Mouse (Mus musculus): ENCODE results near the gene Atp4b. TPM values are rescaled to one million over a fixed set of nuclear protein-coding genes. Genes with fewer than 3 reads are reported as not detected.

The Atp4b gene
- polyA plus RNA-seq, 1 experiment from 2014 or later: not detected

GRCm38 (mm10) chr8:13415879-13416278, 19.3 kb upstream of the Atp4b start:
- no peaks in the 10 kb centered on the region for H3K36me3 ChIP-seq
- H3K27ac ChIP-seq (ENCODE audit: poor library complexity, severe bottlenecking): no peak overlapping the region
- H3K9me3 ChIP-seq (replicated peaks): no peaks in the 10 kb centered on the region
- WGBS: 69% methylated on average over 10 of the region's 10 CpGs
- no peak overlapping the region for H3K9ac ChIP-seq
- no peak overlapping the region for H3K4me3 ChIP-seq
- no peak for ATAC-seq (ENCODE audit: insufficient number of reproducible peaks, low FRiP score)
- no peaks in the 10 kb centered on the region for H3K4me1 ChIP-seq (replicated peaks)
- H3K27me3 ChIP-seq (replicated peaks): peaks cover 28% of the 10 kb centered on the region
- no peak overlapping the region for H3K4me2 ChIP-seq

- H3K9ac ChIP-seq: no peak overlapping the region
- no peaks in the 10 kb centered on the region for H3K9me3 ChIP-seq (replicated peaks)
- H3K27me3 ChIP-seq (replicated peaks): peaks cover 31% of the 10 kb centered on the region
- H3K4me2 ChIP-seq: no peak overlapping the region
- H3K36me3 ChIP-seq: no peaks in the 10 kb centered on the region
- no peaks in the 10 kb centered on the region for H3K4me1 ChIP-seq (replicated peaks)
- 55% methylated on average over 12 of the region's 12 CpGs for whole genome bisulfite sequencing
- no peak for ATAC-seq (ENCODE audit: insufficient number of reproducible peaks, low FRiP score)
- H3K27ac ChIP-seq (ENCODE audit: poor library complexity, severe bottlenecking): no peak overlapping the region
- no peak overlapping the region for H3K4me3 ChIP-seq
Measured at GRCm38 (mm10) chr8:13413823-13414390, 17.3 kb upstream of the Atp4b start.

- no peak overlapping the region for H3K4me2 ChIP-seq
- no peak overlapping the region for H3K9ac ChIP-seq
- H3K4me1 ChIP-seq (replicated peaks): no peaks in the 10 kb centered on the region
- peaks cover 31% of the 10 kb centered on the region for H3K27me3 ChIP-seq (replicated peaks)
- no peak overlapping the region for H3K4me3 ChIP-seq
- H3K27ac ChIP-seq (ENCODE audit: poor library complexity, severe bottlenecking): no peak overlapping the region
- H3K36me3 ChIP-seq: no peaks in the 10 kb centered on the region
- no peaks in the 10 kb centered on the region for H3K9me3 ChIP-seq (replicated peaks)
- ATAC-seq (ENCODE audit: insufficient number of reproducible peaks, low FRiP score): no peak
- 64% methylated on average over 13 of the region's 13 CpGs for WGBS
Measured at GRCm38 (mm10) chr8:13412891-13413558, 16.4 kb upstream of the Atp4b start.

GRCm38 (mm10) chr8:13411597-13411996, 15.0 kb upstream of the Atp4b start:
- H3K9me3 ChIP-seq (replicated peaks): no peaks in the 10 kb centered on the region
- H3K27me3 ChIP-seq (replicated peaks): peaks cover 31% of the 10 kb centered on the region
- H3K4me1 ChIP-seq (replicated peaks): no peaks in the 10 kb centered on the region
- H3K36me3 ChIP-seq: no peaks in the 10 kb centered on the region
- no peak for ATAC-seq (ENCODE audit: insufficient number of reproducible peaks, low FRiP score)
- 32% methylated on average over 6 of the region's 6 CpGs for WGBS
- H3K27ac ChIP-seq (ENCODE audit: poor library complexity, severe bottlenecking): no peak overlapping the region
- H3K9ac ChIP-seq: no peak overlapping the region
- H3K4me3 ChIP-seq: no peak overlapping the region
- no peak overlapping the region for H3K4me2 ChIP-seq

GRCm38 (mm10) chr8:13406011-13406410, 9.4 kb upstream of the Atp4b start:
- H3K4me1 ChIP-seq (replicated peaks): no peaks in the 10 kb centered on the region
- H3K27me3 ChIP-seq (replicated peaks): 0 out of 2 replicates have a peak, but pooled peaks cover 3% of the 10 kb centered on the region
- no peaks in the 10 kb centered on the region for H3K9me3 ChIP-seq (replicated peaks)
- H3K27ac ChIP-seq (ENCODE audit: poor library complexity, severe bottlenecking): no peak overlapping the region
- no peak overlapping the region for H3K4me3 ChIP-seq
- no peak overlapping the region for H3K9ac ChIP-seq
- no peak for ATAC-seq (ENCODE audit: insufficient number of reproducible peaks, low FRiP score)
- no peak overlapping the region for H3K4me2 ChIP-seq
- H3K36me3 ChIP-seq: no peaks in the 10 kb centered on the region
- WGBS: 83% methylated on average over 5 of the region's 5 CpGs

- WGBS: 67% methylated on average over 5 of the region's 5 CpGs
- no peak within 1 kb of the TSS for H3K4me2 ChIP-seq
- no peak within 1 kb of the TSS for H3K27ac ChIP-seq (ENCODE audit: poor library complexity, severe bottlenecking)
- no peak for ATAC-seq (ENCODE audit: insufficient number of reproducible peaks, low FRiP score)
- H3K36me3 ChIP-seq: no peaks in the 10 kb centered on the region
- no peaks in the 10 kb centered on the region for H3K4me1 ChIP-seq (replicated peaks)
- H3K9me3 ChIP-seq (replicated peaks): no peaks in the 10 kb centered on the region
- no peak within 1 kb of the TSS for H3K9ac ChIP-seq
- H3K4me3 ChIP-seq: no peak within 1 kb of the TSS
- no peaks in the 10 kb centered on the region for H3K27me3 ChIP-seq (replicated peaks)
Measured at GRCm38 (mm10) chr8:13404666-13405131, 8.1 kb upstream of the Atp4b start, which contains the start of gene Grk1. Gene Grk1 (plus strand): TSS chr8:13405081.

- 67% methylated on average over 6 of the region's 6 CpGs for WGBS
- no peak; the same call in 1 of the 2 replicates for ATAC-seq (ENCODE audit: insufficient number of reproducible peaks, low FRiP score)
- no peaks in the 10 kb centered on the region for H3K4me1 ChIP-seq (replicated peaks)
- H3K27me3 ChIP-seq (replicated peaks): no peaks in the 10 kb centered on the region
- no peak overlapping the region for H3K4me3 ChIP-seq
- H3K36me3 ChIP-seq: no peaks in the 10 kb centered on the region
- no peak overlapping the region for H3K9ac ChIP-seq
- H3K4me2 ChIP-seq: no peak overlapping the region
- H3K9me3 ChIP-seq (replicated peaks): no peaks in the 10 kb centered on the region
- H3K27ac ChIP-seq (ENCODE audit: poor library complexity, severe bottlenecking): no peak overlapping the region
Measured at GRCm38 (mm10) chr8:13403517-13403916, 6.9 kb upstream of the Atp4b start.

GRCm38 (mm10) chr8:13393869-13394268, 2.8 kb downstream of the Atp4b start:
- no peak for ATAC-seq (ENCODE audit: insufficient number of reproducible peaks, low FRiP score)
- 85% methylated on average over 7 of the region's 7 CpGs for WGBS
- Histone ChIP-seq H3K9me3 (replicated peaks) (no peaks in the 10 kb centered on the region), H3K27me3 (replicated peaks) (no peaks in the 10 kb centered on the region), H3K27ac (ENCODE audit: poor library complexity, severe bottlenecking) (no peak overlapping the region), H3K4me3 (no peak overlapping the region), H3K4me1 (replicated peaks) (no peaks in the 10 kb centered on the region), H3K9ac (no peak overlapping the region), H3K4me2 (no peak overlapping the region), H3K36me3 (no peaks in the 10 kb centered on the region)

- Histone ChIP-seq H3K4me1 (replicated peaks) (no peaks in the 10 kb centered on the region), H3K9me3 (replicated peaks) (no peaks in the 10 kb centered on the region), H3K4me3 (no peak overlapping the region), H3K36me3 (no peaks in the 10 kb centered on the region), H3K4me2 (no peak overlapping the region), H3K27ac (ENCODE audit: poor library complexity, severe bottlenecking) (no peak overlapping the region), H3K9ac (no peak overlapping the region), H3K27me3 (replicated peaks) (no peaks in the 10 kb centered on the region)
- ATAC-seq (ENCODE audit: insufficient number of reproducible peaks, low FRiP score): no peak
- 77% methylated on average over 2 of the region's 2 CpGs for WGBS
Measured at GRCm38 (mm10) chr8:13388744-13389143, 7.9 kb downstream of the Atp4b start.

- ATAC-seq (ENCODE audit: insufficient number of reproducible peaks, low FRiP score): no peak
Measured at GRCm38 (mm10) chr8:13387728-13388127, 8.9 kb downstream of the Atp4b start.

GRCm38 (mm10) chr8:13386366-13386765, 10.3 kb downstream of the Atp4b start:
- Histone ChIP-seq H3K27ac (ENCODE audit: poor library complexity, severe bottlenecking) (no peak overlapping the region), H3K27me3 (replicated peaks) (no peaks in the 10 kb centered on the region), H3K4me3 (no peak overlapping the region), H3K9me3 (replicated peaks) (no peaks in the 10 kb centered on the region), H3K9ac (no peak overlapping the region), H3K4me1 (replicated peaks) (peaks cover 3% of the 10 kb centered on the region), H3K4me2 (no peak overlapping the region), H3K36me3 (no peaks in the 10 kb centered on the region)
- ATAC-seq (ENCODE audit: insufficient number of reproducible peaks, low FRiP score): no peak
- WGBS: 72% methylated on average over 13 of the region's 13 CpGs

More at GRCm38 (mm10) chr8:13387728-13388127, 8.9 kb downstream of the Atp4b start:
- Histone ChIP-seq H3K4me2 (no peak overlapping the region), H3K9me3 (replicated peaks) (no peaks in the 10 kb centered on the region), H3K27ac (ENCODE audit: poor library complexity, severe bottlenecking) (no peak overlapping the region), H3K4me1 (replicated peaks) (no peaks in the 10 kb centered on the region), H3K36me3 (no peaks in the 10 kb centered on the region), H3K4me3 (no peak overlapping the region), H3K9ac (no peak overlapping the region), H3K27me3 (replicated peaks) (no peaks in the 10 kb centered on the region)
- 83% methylated on average over 8 of the region's 8 CpGs for WGBS

Measured in heart, embryonic 12.5 days (tissue).